Mouse (Mus musculus) layer of hippocampus, adult 18-20 months (tissue): ENCODE measurements around the gene Pdx1. TPM values are rescaled to one million over a fixed set of nuclear protein-coding genes. Genes with fewer than 3 reads are reported as not detected.

Source experiments
- DNase-seq, 2 experiments: peaks; one replicate each; pipeline ENCODE4 v3.0.0; 2022; ENCODE audit warnings: low spot score in 2 of 2
- long read RNA-seq: library from polyadenylated mRNA; stranded (forward); transcript quantifications from one replicate; pipeline ENCODE4 v2.0.0, GENCODE M21; 2021
- total RNA-seq, 2 experiments: library from RNA; stranded (reverse); gene quantifications; 2 replicates each; pipeline ENCODE4 v1.2.3; 2021

The Pdx1 gene
- total RNA-seq: not detected
- long read RNA-seq: 0 reads

DNA sequence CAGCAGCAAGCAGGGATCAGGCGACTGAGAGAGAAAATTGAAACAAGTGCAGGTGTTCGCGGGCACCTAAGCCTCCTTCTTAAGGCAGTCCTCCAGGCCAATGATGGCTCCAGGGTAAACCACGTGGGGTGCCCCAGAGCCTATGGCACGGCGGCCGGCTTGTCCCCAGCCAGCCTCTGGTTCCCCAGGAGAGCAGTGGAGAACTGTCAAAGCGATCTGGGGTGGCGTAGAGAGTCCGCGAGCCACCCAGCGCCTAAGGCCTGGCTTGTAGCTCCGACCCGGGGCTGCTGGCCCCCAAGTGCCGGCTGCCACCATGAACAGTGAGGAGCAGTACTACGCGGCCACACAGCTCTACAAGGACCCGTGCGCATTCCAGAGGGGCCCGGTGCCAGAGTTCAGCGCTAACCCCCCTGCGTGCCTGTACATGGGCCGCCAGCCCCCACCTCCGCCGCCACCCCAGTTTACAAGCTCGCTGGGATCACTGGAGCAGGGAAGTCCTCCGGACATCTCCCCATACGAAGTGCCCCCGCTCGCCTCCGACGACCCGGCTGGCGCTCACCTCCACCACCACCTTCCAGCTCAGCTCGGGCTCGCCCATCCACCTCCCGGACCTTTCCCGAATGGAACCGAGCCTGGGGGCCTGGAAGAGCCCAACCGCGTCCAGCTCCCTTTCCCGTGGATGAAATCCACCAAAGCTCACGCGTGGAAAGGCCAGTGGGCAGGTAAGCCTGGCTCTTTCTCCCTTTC, at the start of gene Pdx1:
Pdx1 (plus strand) TSS at position 34 of the 747 bp plus-strand sequence.
- DNase-seq: no peak

DNA sequence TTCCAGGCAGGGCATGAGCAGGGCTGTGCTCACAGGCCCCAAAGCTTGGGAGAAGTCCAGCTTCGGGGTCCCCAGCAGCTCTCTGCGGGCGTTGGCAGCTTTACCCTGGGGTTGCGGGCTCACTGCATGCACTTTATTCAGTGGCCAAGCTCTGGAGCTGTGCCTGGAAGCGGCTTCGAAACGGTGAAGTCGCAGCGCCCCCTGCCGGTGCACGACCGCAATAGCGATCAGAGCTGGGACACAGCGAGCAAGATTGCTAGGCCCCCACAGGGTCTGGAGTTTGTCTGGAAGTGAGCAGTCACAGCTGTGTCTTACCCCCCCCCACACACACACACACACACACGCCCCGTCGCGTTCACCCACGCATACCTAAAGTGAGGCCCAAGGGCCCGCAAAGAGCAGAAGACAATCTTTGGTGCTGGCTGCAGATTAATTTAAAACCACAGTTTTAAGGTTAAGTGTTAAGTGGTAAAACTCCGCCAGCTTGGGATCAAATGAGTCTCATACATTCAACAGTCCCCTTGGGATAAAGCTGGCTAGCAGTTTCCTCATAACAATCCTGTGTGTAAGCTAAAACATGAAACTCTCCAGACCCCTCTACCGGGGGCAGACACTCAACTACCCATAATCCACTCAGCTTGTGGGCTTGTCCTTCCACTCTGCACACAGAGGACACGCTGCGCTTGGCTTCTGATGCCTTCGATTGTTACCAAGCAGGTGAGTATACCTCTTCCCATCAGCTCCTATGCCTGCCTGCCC, 42.2 kb upstream of the Pdx1 start:
- peak; percentile 71 to 82 for DNase-seq

DNA sequence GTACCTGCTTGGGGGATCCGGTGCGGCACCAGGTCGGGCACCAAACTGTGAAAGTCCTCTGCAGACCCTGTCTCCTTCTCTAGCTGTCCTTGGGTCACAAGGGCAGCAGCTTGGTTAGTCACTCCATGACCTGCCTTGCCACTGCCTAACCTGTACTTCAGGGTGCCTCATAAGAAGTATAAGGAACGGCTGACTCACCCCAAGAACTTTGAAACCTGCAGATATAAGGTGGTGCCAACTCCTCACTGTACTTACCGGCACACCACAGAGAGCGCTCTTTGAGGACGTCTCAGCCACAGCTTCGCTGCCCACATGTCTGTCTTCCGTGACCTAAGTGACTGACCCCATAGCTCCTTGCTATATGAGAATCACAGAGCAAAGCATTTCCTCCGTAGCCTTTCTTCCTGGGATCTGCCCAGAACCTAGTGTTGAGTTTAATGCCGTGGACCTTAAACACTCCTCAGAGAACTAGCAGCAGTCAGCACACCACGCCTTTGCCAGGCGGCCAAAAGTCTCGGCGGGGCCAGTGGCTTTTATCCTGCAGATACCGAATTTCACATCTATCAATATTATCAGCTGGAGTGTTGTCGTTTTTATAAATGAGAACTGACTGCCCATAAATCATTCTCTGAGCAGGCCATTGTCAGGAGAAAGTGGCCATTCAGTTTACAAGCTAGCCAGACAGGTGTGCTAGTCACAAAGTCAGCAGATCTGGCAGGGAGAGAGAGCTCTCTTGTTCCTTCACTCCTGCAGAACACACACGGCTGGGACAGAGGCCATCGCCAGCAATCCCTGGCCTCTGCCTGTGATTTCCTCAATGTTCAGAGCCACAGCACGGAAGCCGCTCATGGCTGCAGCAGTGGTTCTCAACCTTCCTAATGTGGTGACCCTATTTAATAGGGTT, 34.1 kb upstream of the Pdx1 start:
- no peak for DNase-seq

DNA sequence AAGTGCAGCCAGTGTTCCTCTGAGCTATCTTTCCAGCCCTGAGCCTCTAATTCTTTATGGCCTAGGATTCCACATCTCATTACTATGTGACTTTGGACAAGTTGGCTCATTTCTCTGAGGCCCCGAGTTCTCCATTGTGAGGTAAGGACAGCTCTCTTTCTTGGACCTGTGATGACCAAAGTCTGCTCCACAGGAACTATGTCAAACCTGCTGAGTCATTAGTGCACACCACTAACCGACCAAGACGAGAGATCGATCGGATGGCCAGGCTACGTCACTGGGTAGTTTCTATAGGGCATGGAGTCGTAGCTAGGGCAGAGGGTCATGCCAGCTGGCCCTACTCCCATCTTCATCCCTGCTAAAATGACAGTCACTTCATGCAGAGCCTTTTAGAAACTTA, 25.9 kb upstream of the Pdx1 start:
- no peak for DNase-seq

DNA sequence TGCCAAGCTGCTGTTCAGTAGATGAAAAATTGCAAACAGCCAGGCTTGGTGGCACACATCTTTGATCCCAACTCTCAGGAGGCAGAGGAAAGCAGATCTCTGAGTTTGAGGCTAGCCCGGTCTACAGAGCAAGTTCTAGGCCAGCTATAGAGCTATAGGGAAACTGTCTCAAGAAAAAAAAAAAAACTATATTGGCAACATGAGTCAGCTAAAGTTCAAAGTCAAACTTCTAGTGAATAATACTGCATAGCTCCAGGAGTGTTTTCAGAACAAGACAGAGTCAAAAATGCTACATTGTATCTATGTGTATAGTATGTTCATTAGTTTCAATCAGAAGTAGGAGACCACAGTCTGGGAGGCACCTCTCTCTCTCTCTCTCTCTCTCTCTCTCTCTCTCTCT, 9.6 kb upstream of the Pdx1 start:
- DNase-seq: no peak

DNA sequence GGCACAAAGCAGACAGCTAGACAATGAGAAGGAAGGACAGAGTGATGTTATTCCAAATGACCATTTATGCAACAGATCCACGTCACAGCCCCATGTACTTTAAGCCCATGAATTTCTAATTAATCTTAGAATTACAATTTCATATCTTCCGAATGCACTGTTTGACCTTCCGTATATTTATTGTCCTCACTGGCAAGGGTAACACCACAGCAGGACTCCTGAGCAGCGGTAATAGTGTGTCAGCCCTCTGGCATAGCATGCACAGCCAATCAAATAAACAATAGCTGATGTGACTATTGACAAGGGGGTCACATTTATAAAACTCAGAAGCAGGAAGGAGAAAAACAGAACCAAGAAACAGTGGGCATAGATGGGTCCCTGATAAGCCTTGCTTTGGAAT, 9.0 kb upstream of the Pdx1 start:
- DNase-seq: no peak

DNA sequence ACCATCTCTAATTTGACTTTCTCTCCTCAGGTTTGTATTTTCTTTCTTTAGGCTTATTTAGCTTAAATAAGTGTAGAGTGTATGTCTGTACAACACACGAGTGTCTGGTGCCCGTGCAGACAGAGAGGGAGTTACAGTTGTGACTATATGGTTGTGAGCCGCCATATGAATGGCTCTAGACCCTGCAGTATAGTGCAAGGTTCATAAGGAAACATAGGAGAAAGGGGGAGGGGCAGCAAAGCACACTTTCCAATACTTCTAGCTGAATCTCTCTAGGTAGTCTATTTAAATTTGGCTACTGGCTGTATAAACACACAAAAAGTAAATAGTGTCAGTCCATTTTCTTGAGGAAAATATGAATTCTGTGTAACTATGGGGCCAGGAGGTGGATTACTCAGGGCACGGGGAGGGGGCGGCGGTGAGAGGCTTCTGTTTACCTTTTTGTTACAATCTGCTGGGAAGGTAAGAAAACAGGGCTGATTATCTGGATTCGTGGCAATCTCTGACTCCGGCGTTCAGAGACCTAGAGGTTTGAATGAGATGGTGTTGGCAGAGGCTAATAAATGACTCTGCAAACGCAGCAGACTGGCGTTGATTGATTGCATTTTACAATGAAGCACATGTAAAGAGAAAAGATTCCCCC, 7.7 kb upstream of the Pdx1 start:
- DNase-seq: no peak

DNA sequence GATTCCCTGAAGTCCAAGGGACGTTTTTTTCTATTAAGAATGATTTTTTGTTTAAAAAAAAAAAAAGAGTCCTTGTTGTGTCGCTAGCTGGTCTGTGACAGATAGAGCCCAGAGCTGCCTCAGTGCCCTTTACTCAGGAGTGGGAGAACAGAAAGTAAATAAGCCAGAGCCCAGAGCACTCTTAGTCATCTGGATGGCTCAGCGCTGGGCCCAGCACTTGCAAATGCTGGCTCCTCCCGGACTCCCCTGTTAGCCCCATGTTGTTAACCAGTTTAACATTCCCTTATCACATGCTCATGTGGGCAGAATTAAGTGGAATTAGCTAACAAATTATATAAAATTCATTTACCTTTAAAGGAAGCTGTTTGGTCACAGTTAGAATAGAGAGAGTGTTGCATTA, 5.8 kb upstream of the Pdx1 start:
- DNase-seq: no peak

DNA sequence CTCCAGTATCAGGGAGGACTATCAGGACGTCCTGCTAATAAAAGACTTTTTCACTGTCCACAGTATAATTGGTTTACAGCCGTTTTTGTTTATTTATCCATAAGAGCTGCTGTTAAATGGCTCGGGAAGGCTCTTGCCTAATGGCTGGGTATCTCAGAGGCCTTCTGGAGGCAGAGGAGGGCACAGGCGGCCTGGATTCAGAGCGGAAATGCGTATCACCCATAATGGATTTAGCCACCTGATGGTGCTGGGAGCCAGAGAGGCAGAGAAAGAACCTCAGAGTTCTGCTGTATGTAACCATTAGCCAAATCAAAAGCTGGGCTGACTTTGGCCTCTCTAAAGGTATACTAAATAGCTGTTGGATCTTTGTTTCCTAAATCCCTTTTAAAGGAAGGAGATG, 2.3 kb upstream of the Pdx1 start:
- no peak for DNase-seq

DNA sequence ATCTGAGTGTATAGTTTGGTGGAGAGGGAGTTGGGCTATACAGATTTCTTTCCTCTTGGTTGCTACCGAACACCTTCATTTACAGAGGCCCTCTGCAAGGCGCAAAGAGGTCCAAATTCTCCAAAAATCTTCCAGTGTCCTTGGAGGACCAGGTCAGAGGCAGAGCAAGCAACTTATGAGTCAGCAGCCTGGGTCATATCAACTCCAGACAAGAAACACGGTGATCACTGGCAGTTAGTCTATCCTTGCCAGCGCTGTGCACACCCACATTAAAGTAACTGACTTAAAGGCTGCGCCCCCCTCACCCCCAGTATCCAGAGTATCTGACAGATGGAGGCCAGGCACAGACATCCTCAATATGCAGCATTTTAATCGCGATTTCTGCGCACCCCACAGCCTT, 1.0 kb upstream of the Pdx1 start:
- DNase-seq: no peak

DNA sequence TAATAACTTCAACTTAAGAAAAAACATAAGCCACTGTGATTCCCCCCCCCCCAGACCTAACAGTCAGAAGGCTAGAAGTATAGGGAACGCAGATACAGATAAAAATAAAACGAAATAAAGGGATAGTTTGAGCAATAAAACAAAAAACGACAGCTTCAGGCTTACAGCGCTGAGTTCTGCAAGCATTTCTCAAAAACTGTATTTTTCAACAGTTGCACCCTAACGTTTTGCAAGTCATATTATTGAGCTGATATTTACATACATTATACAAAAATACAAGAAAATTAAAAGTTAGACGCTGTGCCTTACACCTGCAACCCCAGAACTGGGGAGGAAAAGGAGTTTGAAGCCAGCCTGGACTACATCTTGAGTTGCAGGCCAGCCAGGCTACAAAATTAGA, 388 bp upstream of the Pdx1 start:
- no peak for DNase-seq

DNA sequence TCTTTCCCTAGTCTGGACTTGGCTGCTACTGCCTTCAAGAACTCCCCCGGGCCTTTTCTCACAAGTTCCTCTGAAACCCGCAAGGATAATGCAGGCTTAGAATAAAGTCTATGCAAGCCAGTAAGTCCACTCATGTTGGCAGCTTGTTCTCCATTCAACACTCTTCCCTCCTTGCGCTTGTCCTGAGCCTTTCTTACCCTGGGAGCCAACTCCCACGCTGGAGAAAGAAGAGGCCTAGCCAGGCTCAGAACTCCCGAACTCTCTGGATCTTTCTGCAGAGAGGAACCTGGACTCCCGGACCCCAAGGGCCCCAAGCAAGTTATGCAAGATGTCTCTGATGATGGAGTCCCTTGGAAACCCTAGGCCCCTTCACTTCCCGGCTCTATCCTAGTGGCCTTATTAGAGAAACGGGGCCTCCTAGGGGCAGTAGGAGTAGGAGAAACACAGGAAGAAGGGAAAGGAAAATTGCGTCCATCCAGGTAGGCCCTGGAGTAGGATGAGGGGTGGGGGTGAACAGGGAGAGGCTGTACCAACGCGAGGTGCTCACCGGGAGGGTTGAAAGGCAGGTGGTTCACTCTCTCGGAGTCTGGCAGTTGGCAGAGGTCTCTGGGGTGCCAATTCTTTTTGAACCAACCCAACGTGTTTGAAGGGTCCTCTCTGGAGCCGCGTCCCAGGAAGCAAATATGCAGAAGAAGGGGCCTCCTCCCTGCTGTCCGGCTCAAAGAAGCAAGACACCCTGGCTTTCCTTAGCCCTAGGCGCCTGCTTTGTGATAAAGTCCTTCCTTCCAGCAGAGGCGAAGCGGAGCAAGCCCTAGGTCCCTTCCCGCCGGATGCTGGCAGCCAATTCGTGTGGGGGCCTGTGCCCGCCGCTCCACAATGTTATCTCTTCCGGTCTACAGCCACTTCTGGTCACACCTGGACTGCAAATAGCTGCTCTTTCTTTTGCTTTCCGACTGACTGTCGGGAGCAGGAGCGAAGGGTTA, 1.2 kb downstream of the Pdx1 start:
- no peak for DNase-seq

DNA sequence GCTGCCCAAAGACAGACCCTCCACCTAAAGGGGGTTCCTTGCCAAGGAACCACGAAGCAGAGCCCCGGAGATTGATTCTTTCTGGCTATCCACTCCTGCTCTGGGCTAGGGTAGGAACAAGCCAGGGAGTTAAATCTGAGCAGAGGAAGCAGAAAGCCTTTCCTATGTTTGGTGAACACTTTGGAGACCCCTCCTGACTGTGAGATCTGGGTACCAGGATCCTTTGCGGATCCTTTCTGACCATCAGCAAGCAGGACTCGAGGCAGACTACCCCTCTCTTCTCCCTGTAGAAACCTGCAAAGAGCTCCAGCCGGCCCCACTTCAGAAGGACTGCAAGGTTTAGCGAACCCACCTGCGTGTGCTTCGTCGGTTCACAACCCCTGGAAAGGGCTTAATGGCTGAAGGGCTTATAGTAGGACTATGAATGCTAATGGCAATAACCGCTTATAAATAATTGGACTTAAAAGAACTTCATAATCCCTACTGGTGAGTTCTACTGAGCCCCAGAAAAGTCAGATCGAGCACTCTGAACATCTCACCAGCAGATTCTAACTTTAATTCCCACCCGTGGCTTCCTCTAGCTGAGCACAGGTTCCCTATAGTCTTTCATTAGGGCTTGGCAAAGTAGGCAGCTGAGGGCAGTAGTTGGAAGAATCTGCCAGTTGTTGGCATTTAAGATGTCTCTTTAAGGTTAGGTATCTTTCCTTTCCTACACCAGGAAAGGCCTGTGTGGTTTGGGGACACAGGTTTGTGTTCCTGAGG, 2.5 kb downstream of the Pdx1 start:
- DNase-seq: no peak

DNA sequence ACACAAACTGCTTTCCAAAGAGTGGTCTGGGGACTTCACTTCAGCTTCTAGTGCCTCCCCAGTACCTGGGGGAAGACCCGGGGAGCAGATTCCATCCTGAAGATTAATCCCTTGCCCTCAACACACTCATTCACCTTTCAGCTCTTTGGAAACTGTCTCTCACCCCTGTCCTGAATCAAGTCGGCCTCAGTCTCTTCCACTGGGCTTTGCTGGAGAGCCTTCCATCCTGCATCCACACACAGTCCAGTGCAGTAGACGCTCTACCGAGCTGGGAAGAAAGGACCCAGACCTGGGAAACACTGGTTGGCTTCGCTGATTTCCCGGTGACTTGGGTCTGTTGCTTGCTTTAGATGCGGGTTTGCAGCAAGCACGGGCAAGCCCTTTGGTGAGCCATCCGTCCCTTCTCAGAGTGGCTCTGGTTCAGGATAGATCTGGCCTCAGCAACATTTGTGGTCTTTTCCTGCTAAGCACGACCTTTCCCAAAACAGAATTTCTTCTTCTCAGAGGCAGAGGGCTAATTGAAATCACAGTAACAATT, 3.1 kb downstream of the Pdx1 start:
- DNase-seq: no peak

DNA sequence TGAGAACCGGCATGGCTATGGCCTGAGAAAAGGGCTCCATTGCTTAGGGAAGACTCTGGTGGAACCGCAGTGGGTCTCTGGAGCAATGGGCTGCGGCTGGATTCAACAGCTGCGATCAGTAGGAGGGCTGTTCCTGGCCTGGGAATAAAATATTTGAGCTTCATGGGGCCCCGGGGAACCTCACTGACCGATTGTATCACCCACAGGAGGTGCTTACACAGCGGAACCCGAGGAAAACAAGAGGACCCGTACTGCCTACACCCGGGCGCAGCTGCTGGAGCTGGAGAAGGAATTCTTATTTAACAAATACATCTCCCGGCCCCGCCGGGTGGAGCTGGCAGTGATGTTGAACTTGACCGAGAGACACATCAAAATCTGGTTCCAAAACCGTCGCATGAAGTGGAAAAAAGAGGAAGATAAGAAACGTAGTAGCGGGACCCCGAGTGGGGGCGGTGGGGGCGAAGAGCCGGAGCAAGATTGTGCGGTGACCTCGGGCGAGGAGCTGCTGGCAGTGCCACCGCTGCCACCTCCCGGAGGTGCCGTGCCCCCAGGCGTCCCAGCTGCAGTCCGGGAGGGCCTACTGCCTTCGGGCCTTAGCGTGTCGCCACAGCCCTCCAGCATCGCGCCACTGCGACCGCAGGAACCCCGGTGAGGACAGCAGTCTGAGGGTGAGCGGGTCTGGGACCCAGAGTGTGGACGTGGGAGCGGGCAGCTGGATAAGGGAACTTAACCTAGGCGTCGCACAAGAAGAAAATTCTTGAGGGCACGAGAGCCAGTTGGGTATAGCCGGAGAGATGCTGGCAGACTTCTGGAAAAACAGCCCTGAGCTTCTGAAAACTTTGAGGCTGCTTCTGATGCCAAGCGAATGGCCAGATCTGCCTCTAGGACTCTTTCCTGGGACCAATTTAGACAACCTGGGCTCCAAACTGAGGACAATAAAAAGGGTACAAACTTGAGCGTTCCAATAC, 4.7 kb downstream of the Pdx1 start:
- DNase-seq: no peak

DNA sequence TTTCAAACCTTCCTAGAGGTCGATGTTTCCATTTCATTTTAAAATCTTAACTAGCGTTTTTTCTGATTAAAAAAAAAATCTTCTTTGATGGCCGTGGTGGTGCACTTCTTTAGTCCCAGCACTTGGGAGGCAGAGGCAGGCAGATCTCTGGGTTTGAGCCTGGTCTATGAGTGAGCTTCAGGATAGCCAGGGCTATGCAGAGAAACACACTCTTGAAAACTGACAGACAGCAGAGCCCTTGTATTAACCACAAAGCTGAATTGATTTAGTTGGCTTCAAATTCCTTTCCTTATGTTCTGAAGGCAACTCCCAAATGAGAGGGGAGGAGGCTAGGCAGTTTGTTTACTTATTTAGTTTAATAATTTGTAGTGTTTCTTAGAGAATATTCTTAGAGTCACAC, 6.0 kb downstream of the Pdx1 start:
- DNase-seq: no peak

DNA sequence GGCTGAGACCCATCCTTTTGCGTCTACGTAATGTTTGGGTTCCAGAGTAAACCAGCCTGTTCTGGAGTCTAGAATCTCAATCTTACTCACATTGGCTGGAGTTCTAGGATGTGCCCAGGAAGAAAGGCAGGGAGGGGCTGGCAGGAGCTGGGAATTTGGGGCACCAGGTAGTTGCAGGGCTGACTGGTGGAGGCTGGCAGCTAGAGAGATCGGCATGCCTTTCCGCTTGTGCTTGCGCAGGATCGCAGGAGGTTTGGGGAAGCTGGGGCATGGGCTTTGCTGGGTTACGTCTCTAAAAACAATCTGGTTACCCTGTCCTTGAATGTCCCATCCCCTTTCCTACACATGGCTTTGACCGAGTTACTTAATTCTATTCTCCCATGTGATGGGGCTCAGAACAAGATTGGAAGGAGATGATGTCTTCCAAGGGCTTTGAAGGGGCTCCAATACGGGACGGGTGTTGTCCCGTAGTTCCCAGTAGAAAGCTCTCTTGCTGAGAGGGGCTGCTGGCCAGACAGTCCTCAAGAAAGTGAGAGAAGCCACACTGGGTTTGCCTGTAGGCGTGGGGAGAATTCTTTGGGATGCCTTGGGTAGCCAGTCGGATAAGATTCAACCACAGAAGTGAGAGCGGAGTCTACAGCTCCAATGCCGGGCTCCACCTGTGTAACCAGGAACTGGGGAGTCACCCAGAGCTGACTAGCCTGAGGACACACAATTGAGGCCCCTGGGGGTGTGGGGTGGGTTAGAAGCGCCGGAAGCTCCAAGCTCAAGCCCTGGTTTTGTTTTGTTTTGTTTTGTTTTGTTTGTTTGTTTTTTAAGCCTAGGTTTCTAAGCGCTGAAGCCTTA, 7.2 kb downstream of the Pdx1 start:
- no peak for DNase-seq
